Mouse (Mus musculus) neural tube, embryonic 11.5 days (tissue): ENCODE results near the gene Cenpv. TPM values are rescaled to one million over a fixed set of nuclear protein-coding genes. Genes with fewer than 3 reads are reported as not detected.
"Not testable (repeated sequence)": the region's sequence is repeated elsewhere in the genome, so short reads cannot be mapped to it uniquely, and the experiment has no call there.

Experiments
- ATAC-seq: fragments of 200-750 bp; cut with Nextera tagmentation; 2 replicates; pipeline ENCODE4 v1.8.0; 2017; ENCODE audit warnings: moderate number of reproducible peaks, mild to moderate bottlenecking, moderate TSS enrichment, moderate library complexity; ENCODE audit not compliant: insufficient read depth, low FRiP score, low TSS enrichment
- DNase-seq: peaks from one replicate; pipeline ENCODE4 v3.0.0-alpha.2; 2015; ENCODE audit warnings: low spot score
- H3K27ac ChIP-seq: fragments of 300-500 bp; sonication (generic); 2 replicates; pipeline ENCODE4 v1.5.1; 2014; ENCODE audit warnings: low read depth, mild to moderate bottlenecking, low read length
- H3K27me3 ChIP-seq: fragments of 300-500 bp; sonication (generic); 2 replicates; pipeline ENCODE4 v1.6.1; 2014; ENCODE audit warnings: mild to moderate bottlenecking, low read length, mixed read lengths; ENCODE audit not compliant: control insufficient read depth, insufficient read depth
- H3K36me3 ChIP-seq: fragments of 300-500 bp; sonication (generic); 2 replicates; pipeline ENCODE4 v1.6.1; 2014; ENCODE audit warnings: mild to moderate bottlenecking, low read length, moderate library complexity, mixed read lengths; ENCODE audit not compliant: control insufficient read depth, insufficient read depth
- H3K4me1 ChIP-seq: fragments of 300-500 bp; sonication (generic); 2 replicates; pipeline ENCODE4 v1.6.1; 2014; ENCODE audit warnings: low read length, mixed read lengths; ENCODE audit not compliant: control insufficient read depth, insufficient read depth
- H3K4me2 ChIP-seq: fragments of 300-500 bp; sonication (generic); 2 replicates; pipeline ENCODE4 v1.6.1; 2014; ENCODE audit warnings: low read depth, mild to moderate bottlenecking, moderate library complexity
- H3K4me3 ChIP-seq: fragments of 300-500 bp; sonication (generic); 2 replicates; pipeline ENCODE4 v1.5.1; 2014; ENCODE audit warnings: low read depth, low read length
- H3K9ac ChIP-seq: fragments of 300-500 bp; sonication (generic); 2 replicates; pipeline ENCODE4 v1.6.1; 2014; ENCODE audit warnings: mild to moderate bottlenecking, low read length
- H3K9me3 ChIP-seq: fragments of 300-500 bp; sonication (generic); 2 replicates; pipeline ENCODE4 v1.6.1; 2016; ENCODE audit warnings: low read length; ENCODE audit not compliant: control insufficient read depth
- WGBS: fragments of 180-500 bp; shearing (Covaris S2); extraction: QIAGEN DNeasy Blood & Tissue Kit; methylation state at CpG from one replicate; pipeline ENCODE4 v1.1.7; 2014; 5-methylcytosine and 5-hydroxymethylcytosine counted together
- polyA plus RNA-seq: library from polyadenylated mRNA; unstranded; fragments of >200 nt; fragmentation: Nextera tagmentation; extraction: Ambion mirVana; gene quantifications from 2 replicates; pipeline ENCODE4 v1.2.1, GENCODE M21; 2014

The Cenpv gene
- polyA plus RNA-seq, 1 experiment from 2014 or later = 66.7 TPM

DNA sequence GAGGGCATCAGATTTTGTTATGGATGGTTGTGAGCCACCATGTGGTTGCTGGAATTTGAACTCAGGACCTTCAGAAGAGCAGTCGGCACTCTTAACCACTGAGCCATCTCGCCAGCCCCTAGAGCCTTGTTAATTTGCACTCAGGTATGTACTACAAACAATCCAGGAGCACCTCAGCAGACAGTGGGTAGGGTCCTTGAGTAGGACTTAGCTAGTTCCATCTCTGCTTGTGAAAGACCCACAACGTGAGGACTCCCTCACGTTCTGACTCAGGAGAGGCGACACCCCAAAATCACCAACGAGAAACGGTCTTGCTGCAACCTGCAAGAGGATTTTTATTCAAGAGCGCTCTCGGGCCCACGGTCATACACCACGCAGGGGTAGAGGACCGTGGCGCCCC, 30.7 kb downstream of the Cenpv start:
- WGBS = 95% methylated on average over 13 of the region's 13 CpGs
- H3K4me2 ChIP-seq, H3K36me3 ChIP-seq, H3K9ac ChIP-seq, H3K27ac ChIP-seq, H3K4me3 ChIP-seq, DNase-seq, ATAC-seq, H3K27me3 ChIP-seq, H3K9me3 ChIP-seq, H3K4me1 ChIP-seq: not testable (repeated sequence)

DNA sequence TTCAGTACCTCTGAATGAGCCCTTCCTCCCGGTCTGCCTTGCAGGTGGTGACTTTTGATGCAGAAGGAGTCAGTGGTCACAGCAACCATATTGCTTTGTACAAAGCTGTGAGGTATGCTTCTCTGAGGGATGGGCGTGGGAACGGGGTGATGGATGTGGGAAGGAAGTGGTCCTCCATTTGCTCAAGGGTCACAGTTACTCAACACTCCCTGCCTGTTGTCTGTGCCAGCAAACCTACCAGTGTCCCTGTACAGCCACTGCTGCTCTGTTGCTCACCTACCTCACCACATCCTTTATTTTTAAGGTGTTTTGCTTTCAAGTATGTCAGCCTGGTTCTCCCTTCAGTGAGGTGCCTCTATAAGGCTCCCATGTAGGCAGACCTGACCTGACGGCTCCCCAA, 31.4 kb downstream of the Cenpv start:
- no peak overlapping the region for H3K4me2 ChIP-seq
- H3K27ac ChIP-seq = no peak overlapping the region
- no peaks in the 10 kb centered on the region for H3K27me3 ChIP-seq
- H3K9me3 ChIP-seq = no peaks in the 10 kb centered on the region
- no peak overlapping the region for H3K4me3 ChIP-seq
- WGBS = 76% methylated on average over 4 of the region's 4 CpGs
- H3K36me3 ChIP-seq = no peaks in the 10 kb centered on the region
- DNase-seq (no peak), ATAC-seq (no peak)
- H3K9ac ChIP-seq = no peak overlapping the region
- H3K4me1 ChIP-seq = no peaks in the 10 kb centered on the region

- H3K4me2 ChIP-seq = no peak overlapping the region
- H3K9me3 ChIP-seq = no peaks in the 10 kb centered on the region
- 90% methylated on average over 2 of the region's 2 CpGs for WGBS
- no peaks in the 10 kb centered on the region for H3K27me3 ChIP-seq
- no peak for ATAC-seq
- no peak overlapping the region for H3K4me3 ChIP-seq
- no peaks in the 10 kb centered on the region for H3K4me1 ChIP-seq
- H3K36me3 ChIP-seq = no peaks in the 10 kb centered on the region
- no peak for DNase-seq
- no peak overlapping the region for H3K9ac ChIP-seq
- no peak overlapping the region for H3K27ac ChIP-seq
These were observed 38.5 kb downstream of the Cenpv start for GRCm38 (mm10) chr11:62500529-62500928.

DNA sequence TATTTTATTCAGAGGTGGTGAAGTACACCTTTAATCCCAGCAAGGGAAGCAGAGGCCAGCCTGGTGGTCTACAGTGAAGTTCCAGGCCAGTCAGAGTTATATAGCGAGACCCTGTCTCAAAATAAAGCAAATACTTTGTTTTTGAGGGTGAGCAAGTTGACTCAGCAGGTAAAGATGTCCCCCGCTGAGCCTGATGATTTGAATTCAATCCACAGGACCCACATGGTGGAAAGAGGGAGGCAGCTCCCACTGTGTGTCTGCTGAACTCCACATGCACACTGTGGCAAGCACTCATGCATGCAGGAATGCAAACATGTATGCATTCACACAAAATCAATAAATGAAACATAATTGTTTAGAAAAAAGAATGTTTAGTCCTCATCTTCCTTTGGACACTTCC, 40.3 kb downstream of the Cenpv start:
- 91% methylated on average over 2 of the region's 2 CpGs for WGBS
- ATAC-seq (no peak), DNase-seq (no peak)
- Histone ChIP-seq H3K9me3 (no peaks in the 10 kb centered on the region), H3K4me3 (no peak overlapping the region), H3K4me2 (no peak overlapping the region), H3K27ac (no peak overlapping the region), H3K27me3 (no peaks in the 10 kb centered on the region), H3K4me1 (peaks cover 6% of the 10 kb centered on the region), H3K36me3 (no peaks in the 10 kb centered on the region), H3K9ac (no peak overlapping the region)

DNA sequence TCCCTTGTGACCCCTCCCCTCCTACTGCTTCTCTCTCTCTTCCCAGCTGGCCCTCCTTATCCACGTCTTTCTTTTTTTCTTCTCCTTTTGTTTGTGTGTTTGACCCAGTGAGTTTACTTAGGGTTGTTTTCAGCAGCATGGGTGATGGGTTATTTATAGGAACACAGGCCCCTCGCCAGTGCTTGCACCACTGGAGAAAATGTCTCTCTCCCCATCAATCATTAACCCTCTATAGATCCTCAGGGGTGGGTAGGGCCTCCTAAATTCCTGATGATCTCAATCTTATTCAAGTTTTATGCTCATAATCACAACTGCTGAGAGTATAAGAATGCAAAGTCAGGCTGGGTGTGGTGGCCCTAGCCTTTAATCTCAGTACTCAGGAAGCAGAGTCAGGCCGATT, 41.9 kb downstream of the Cenpv start:
- ATAC-seq = no peak
- DNase-seq = no peak
- WGBS = 61% methylated on average over 3 of the region's 3 CpGs

GRCm38 (mm10) chr11:62496151-62496715, 42.8 kb downstream of the Cenpv start:
- ATAC-seq = no peak
- no peak overlapping the region for H3K27ac ChIP-seq
- H3K27me3 ChIP-seq = no peaks in the 10 kb centered on the region
- H3K9me3 ChIP-seq = no peaks in the 10 kb centered on the region
- H3K4me2 ChIP-seq = no peak overlapping the region
- no peaks in the 10 kb centered on the region for H3K36me3 ChIP-seq
- WGBS = 66% methylated on average over 5 of the region's 5 CpGs
- H3K4me1 ChIP-seq = peaks cover 6% of the 10 kb centered on the region
- no peak overlapping the region for H3K4me3 ChIP-seq
- no peak overlapping the region for H3K9ac ChIP-seq
- DNase-seq = peak; percentile 17

More for the DNA sequence above, 41.9 kb downstream of the Cenpv start:
- H3K4me2 ChIP-seq = no peak overlapping the region
- no peak overlapping the region for H3K9ac ChIP-seq
- H3K4me3 ChIP-seq = no peak overlapping the region
- no peaks in the 10 kb centered on the region for H3K9me3 ChIP-seq
- no peak overlapping the region for H3K27ac ChIP-seq
- no peaks in the 10 kb centered on the region for H3K36me3 ChIP-seq
- peaks cover 6% of the 10 kb centered on the region for H3K4me1 ChIP-seq
- H3K27me3 ChIP-seq = no peaks in the 10 kb centered on the region

- H3K9ac ChIP-seq = no peak overlapping the region
- H3K27me3 ChIP-seq = no peaks in the 10 kb centered on the region
- WGBS = 36% methylated on average over 10 of the region's 10 CpGs
- no peaks in the 10 kb centered on the region for H3K9me3 ChIP-seq
- H3K27ac ChIP-seq = no peak overlapping the region
- DNase-seq = no peak
- ATAC-seq = no peak
- H3K4me2 ChIP-seq = no peak overlapping the region
- no peaks in the 10 kb centered on the region for H3K36me3 ChIP-seq
- peaks cover 6% of the 10 kb centered on the region for H3K4me1 ChIP-seq
- no peak overlapping the region for H3K4me3 ChIP-seq
These were observed 43.7 kb downstream of the Cenpv start for GRCm38 (mm10) chr11:62495276-62495801.

DNA sequence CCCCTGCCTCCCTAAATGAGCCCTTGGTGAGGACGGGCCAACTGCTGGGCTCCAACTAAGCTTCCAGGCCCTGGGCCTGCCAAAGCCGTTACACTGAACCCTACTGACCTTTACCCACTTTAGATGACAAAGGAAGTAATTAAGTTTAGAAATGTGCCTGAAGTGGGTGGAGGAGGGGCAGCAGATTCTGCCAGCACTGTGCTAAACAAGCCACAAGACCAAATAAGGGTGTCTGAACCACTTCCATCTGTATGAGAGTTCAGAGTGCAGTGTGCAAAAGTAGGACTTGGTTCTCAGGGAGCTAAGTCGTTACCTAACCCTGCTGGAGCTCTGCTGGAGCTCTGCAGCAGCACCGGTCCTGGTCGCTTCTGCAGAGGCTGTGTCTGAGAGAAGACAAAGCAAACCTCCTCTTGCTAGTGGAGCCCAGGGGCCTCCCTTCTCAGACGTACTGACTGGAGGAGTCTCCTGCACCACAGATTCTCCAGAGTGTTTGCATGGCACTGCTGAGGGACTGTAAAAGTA, 44.2 kb downstream of the Cenpv start:
- Histone ChIP-seq H3K4me1 (peaks cover 6% of the 10 kb centered on the region), H3K9me3 (no peaks in the 10 kb centered on the region), H3K36me3 (no peaks in the 10 kb centered on the region), H3K4me3 (no peak overlapping the region), H3K27ac (no peak overlapping the region), H3K9ac (no peak overlapping the region), H3K4me2 (no peak overlapping the region), H3K27me3 (no peaks in the 10 kb centered on the region)
- ATAC-seq (no peak), DNase-seq (peak; percentile 51)
- 3% methylated on average over 6 of the region's 6 CpGs for WGBS

DNA sequence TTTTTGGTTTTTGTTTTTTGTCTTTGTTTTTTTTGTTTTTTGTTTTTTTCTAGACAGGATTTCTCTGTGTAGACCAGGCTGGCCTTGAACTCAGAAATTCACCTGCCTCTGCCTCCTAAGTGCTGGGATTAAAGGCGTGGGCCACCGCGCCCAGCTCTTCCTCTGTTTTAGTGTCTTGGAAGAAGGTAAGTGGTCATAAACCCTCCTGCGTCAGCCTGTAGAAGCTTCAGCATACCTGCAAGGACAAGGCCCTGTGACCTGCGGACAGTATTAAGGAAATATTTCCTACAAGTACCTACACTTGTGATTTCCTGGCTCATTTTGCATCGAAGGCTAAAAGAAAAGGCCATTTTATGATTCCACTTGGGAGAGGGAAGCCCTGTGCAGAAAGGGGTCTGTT, 45.4 kb downstream of the Cenpv start:
- Histone ChIP-seq H3K9me3 (no peaks in the 10 kb centered on the region), H3K36me3 (no peaks in the 10 kb centered on the region), H3K9ac (no peak overlapping the region), H3K27ac (no peak overlapping the region), H3K4me1 (peaks cover 6% of the 10 kb centered on the region), H3K4me2 (no peak overlapping the region), H3K4me3 (no peak overlapping the region), H3K27me3 (no peaks in the 10 kb centered on the region)
- DNase-seq (no peak), ATAC-seq (no peak)
- WGBS = 96% methylated on average over 6 of the region's 6 CpGs
